Mouse (Mus musculus) heart, adult 11 months (tissue): ENCODE measurements around the gene Baiap2l2.
A peak's percentile ranks its signal among the peaks of the same experiment; 100 is the strongest.

Experiments used
- DNase-seq: peaks from one replicate; pipeline ENCODE4 v3.0.0; 2022

Gene Baiap2l2

DNA sequence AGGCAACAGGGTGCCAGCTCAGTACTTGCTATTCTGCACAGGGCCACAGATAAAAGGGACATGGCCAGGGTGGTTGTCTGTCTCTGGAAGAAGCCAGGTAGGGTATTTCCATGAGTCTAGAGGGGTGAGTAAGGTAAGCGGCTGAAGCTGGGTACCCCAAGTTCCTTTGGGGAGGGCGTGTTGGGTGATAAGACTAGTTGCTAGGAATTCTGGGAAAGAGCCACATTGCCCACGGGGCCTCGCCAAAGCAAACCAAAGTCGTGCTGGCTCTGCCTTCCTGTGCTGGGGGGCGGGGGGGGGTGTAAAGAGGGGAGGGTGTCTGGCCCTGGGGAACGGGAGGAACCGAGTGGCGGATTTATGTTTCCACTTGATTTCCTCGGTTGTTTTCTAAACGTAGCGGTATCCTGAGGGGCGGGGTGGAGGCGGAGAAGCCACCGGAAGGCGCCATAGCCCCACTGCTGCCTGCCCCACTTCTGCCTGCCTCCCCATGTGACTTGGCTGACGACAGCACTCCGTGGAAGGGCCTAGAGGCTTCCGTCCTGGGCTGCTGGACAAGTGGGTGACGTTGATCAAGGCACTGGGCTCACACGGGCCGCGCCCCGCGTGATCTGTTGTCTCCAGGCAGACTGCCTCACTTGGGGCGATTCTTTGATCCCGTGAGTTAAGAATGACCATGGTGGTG is 76.4 kb downstream of the Baiap2l2 start:
- DNase-seq = peak; percentile 98

- DNase-seq = no peak
Measured at GRCm38 (mm10) chr15:79208211-79208610, 77.1 kb downstream of the Baiap2l2 start.
